Mouse (Mus musculus) midbrain, embryonic 12.5 days (tissue): ENCODE data around the gene Atl1. TPM values are rescaled to one million over a fixed set of nuclear protein-coding genes. Genes with fewer than 3 reads are reported as not detected.

Source experiments
- ATAC-seq: fragments of 200-750 bp; cut with Nextera tagmentation; 2 replicates; pipeline ENCODE4 v1.8.0; 2017; ENCODE audit warnings: low read depth, moderate TSS enrichment, moderate library complexity; ENCODE audit not compliant: low FRiP score
- H3K27ac ChIP-seq: fragments of 300-500 bp; sonication (generic); replicated peaks from 2 replicates; pipeline ENCODE4 v1.5.1; 2016; ENCODE audit warnings: mild to moderate bottlenecking
- H3K27me3 ChIP-seq: fragments of 300-500 bp; sonication (generic); 2 replicates; pipeline ENCODE4 v1.6.1; 2016; ENCODE audit warnings: mild to moderate bottlenecking
- H3K36me3 ChIP-seq: fragments of 300-500 bp; sonication (generic); 2 replicates; pipeline ENCODE4 v1.6.1; 2016
- H3K4me1 ChIP-seq: fragments of 300-500 bp; sonication (generic); 2 replicates; pipeline ENCODE4 v1.6.1; 2016
- H3K4me2 ChIP-seq: fragments of 300-500 bp; sonication (generic); replicated peaks from 2 replicates; pipeline ENCODE4 v1.6.1; 2016; ENCODE audit warnings: mild to moderate bottlenecking, moderate library complexity
- H3K4me3 ChIP-seq: fragments of 300-500 bp; sonication (generic); 2 replicates; pipeline ENCODE4 v1.5.1; 2016; ENCODE audit warnings: mild to moderate bottlenecking
- H3K9ac ChIP-seq: fragments of 300-500 bp; sonication (generic); replicated peaks from 2 replicates; pipeline ENCODE4 v1.6.1; 2016; ENCODE audit warnings: mild to moderate bottlenecking, moderate library complexity
- H3K9me3 ChIP-seq: fragments of 300-500 bp; sonication (generic); 2 replicates; pipeline ENCODE4 v1.6.1; 2016; ENCODE audit warnings: mild to moderate bottlenecking
- WGBS: fragments of 180-500 bp; shearing (Covaris S2); methylation state at CpG from one replicate; pipeline ENCODE4 v1.1.7; 2016; 5-methylcytosine and 5-hydroxymethylcytosine counted together
- polyA plus RNA-seq: library from polyadenylated mRNA; unstranded; fragments of >200 nt; fragmentation: Nextera tagmentation; extraction: Ambion mirVana; gene quantifications from 2 replicates; pipeline ENCODE4 v1.2.1, GENCODE M21; 2016

Atl1 gene
- polyA plus RNA-seq, 1 experiment from 2014 or later = 75.0 TPM

DNA sequence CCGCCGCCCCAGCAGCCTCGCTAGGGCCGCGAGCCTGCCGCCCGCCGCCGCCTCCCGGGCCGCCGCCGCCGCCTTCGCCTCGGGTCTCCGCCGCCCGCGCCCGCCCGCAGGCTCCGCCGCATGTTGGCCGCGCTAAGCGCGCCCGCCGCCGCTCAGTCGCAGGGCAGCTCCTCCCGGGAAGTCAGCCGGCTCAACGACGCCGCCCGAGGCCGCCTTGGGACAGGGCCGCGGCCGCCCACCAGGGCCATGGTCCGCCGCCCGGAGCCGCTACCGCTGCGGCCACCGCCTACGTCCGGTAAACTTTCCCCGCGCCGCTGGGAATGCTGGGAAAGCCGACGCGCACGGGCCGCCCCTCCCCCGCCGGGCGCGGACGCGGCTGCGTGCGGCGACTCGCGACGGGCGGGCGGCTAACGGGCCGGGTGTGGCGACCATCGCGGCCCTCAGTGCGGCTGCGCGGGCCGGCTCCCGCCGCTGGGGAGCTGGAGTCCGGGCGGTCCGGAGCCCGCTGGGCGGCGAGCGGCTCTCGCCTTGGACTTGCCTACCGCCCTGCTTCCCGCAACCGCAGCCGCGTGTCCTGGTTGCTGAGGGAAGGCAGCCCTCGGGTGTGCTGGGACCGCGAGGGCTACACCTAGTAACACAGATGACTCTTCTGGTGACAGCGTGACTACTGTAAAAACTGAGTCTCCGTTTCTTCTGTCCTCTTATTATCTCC lies 94.5 kb downstream of the Atl1 start, which contains the start of gene Sav1:
TSS of gene Sav1 (minus strand) at position 217 of the 712 bp plus-strand sequence.
- under 1% methylated on average over 88 of the region's 102 CpGs for WGBS
- peak; percentile 95 for ATAC-seq
- H3K27ac ChIP-seq = peak within 1 kb of the TSS; percentile 89
- H3K9ac ChIP-seq = peak within 1 kb of the TSS; percentile 95
- H3K27me3 ChIP-seq = no peaks in the 10 kb centered on the region
- H3K9me3 ChIP-seq = no peaks in the 10 kb centered on the region
- peaks cover 24% of the 10 kb centered on the region; the same call in 1 of the 2 replicates for H3K36me3 ChIP-seq
- peak within 1 kb of the TSS; percentile 77 for H3K4me2 ChIP-seq
- peaks cover 12% of the 10 kb centered on the region for H3K4me1 ChIP-seq
- peak within 1 kb of the TSS; percentile 88 for H3K4me3 ChIP-seq

DNA sequence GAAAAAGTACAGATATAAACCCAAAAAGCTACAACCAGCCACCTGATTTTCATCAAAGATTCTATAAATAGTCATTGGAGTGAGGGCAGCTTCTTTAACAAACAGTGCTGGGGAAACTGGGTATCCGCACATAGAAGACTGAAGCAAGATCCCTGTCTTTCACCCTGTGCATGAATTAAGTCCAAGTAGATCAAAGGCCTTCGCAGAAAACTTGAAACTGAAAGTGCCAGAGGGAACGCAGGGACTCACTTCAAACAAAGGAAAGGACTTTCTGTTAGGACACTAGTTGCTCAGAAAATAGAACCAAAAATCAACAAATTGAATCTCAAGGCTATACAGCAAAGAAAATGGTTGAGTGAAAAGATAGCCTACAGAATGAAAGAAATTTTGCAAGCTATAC lies 103.0 kb downstream of the Atl1 start:
- H3K4me1 ChIP-seq = no peaks in the 10 kb centered on the region
- H3K9ac ChIP-seq = no peak overlapping the region
- H3K27ac ChIP-seq = no peak overlapping the region
- H3K36me3 ChIP-seq = no peaks in the 10 kb centered on the region
- WGBS = 65% methylated on average over 3 of the region's 3 CpGs
- 0 out of 2 replicates have a peak, but pooled peaks cover 2% of the 10 kb centered on the region for H3K9me3 ChIP-seq
- H3K27me3 ChIP-seq = no peaks in the 10 kb centered on the region
- no peak for ATAC-seq
- H3K4me2 ChIP-seq = no peak overlapping the region
- no peak overlapping the region for H3K4me3 ChIP-seq

DNA sequence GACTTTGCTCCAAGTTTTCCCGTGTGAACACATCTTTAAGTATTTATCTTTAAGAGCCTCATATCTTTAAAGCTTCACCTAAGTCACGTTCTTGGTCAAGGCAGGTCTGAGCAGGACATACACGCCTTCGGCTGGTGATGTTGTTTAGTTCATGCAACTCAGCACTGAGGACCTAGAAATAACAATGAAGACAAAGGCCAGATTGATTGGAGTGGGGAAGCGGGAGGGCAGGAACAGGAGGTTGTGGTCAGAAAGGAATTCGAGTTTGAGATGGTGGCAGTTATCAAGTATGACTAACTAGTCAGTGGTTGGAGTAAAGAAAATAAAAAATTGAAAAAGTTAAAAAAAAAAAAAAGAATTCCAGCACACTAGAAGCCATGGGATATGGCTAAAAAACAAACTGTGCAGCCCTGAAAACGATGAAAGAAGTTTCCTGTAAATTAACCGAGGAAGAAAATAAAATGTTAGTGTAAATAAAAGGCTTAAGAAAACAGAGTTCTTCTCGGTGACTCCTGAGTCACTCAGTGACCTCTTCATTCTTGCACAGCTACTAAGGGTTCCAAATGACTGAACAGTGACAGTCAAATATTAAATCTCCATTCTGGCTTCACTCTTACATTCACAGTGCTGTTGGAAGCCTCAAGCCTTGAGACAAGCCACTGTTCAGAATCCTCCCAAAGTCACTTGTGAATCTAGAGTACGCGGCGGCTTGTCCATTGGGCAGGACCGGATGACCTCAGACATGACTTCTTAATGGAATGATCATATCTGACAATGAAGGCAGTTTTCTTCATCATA lies 106.0 kb downstream of the Atl1 start:
- ATAC-seq = no peak
- Histone ChIP-seq H3K36me3 (no peaks in the 10 kb centered on the region), H3K9me3 (0 out of 2 replicates have a peak, but pooled peaks cover 2% of the 10 kb centered on the region), H3K9ac (no peak overlapping the region), H3K27me3 (no peaks in the 10 kb centered on the region), H3K4me3 (no peak overlapping the region), H3K4me1 (no peaks in the 10 kb centered on the region), H3K27ac (no peak overlapping the region), H3K4me2 (no peak overlapping the region)
- WGBS = 87% methylated on average over 13 of the region's 13 CpGs

DNA sequence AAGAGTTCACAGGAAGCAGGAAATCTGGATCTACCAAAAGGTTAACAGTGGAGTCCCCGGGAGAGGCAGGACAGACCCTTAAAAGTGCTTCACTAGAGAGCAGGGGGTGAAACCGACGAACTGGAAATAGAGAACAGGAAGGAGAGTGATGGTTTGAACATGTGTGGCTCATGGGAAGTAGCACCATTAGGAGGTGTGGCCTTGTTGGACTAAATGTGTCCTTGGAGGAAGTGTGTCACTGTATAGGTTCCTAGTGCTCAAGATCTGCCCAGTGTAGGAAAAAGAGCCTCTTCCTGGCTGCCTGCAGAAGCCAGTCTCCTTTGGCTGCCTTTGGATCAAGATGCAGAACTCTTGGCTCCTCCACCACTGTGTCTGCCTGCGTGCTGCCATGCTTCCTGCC lies 112.7 kb downstream of the Atl1 start:
- no peaks in the 10 kb centered on the region for H3K9me3 ChIP-seq
- WGBS = 79% methylated on average over 4 of the region's 4 CpGs
- H3K4me3 ChIP-seq = no peak overlapping the region
- ATAC-seq = no peak
- H3K36me3 ChIP-seq = no peaks in the 10 kb centered on the region
- no peak overlapping the region for H3K4me2 ChIP-seq
- no peaks in the 10 kb centered on the region for H3K27me3 ChIP-seq
- no peak overlapping the region for H3K27ac ChIP-seq
- H3K4me1 ChIP-seq = no peaks in the 10 kb centered on the region
- H3K9ac ChIP-seq = no peak overlapping the region

DNA sequence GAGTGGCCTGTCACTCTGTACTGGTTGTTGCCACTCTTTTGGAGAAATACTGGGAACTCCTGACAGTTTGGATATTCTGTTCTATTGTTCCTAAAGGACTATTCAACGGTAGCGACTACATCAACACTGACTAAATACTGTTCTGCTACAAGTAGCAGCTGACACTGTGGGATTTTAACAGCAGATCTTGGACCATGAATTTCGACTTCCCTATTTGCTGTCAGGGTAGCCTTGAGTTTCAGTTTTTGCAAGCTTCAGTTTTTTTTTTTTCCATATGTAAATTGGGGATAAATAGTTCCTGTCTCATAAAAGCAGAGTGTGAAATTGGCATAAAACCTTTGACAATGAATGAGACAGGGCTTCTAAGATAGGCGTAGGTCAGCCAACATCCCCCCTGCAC lies 117.9 kb downstream of the Atl1 start:
- no peaks in the 10 kb centered on the region for H3K27me3 ChIP-seq
- no peak overlapping the region for H3K4me3 ChIP-seq
- H3K27ac ChIP-seq = no peak overlapping the region
- peaks cover 13% of the 10 kb centered on the region for H3K36me3 ChIP-seq
- no peak overlapping the region for H3K9ac ChIP-seq
- no peak for ATAC-seq
- no peak overlapping the region for H3K4me2 ChIP-seq
- H3K9me3 ChIP-seq = no peaks in the 10 kb centered on the region
- WGBS = 90% methylated on average over 4 of the region's 4 CpGs
- no peaks in the 10 kb centered on the region for H3K4me1 ChIP-seq

DNA sequence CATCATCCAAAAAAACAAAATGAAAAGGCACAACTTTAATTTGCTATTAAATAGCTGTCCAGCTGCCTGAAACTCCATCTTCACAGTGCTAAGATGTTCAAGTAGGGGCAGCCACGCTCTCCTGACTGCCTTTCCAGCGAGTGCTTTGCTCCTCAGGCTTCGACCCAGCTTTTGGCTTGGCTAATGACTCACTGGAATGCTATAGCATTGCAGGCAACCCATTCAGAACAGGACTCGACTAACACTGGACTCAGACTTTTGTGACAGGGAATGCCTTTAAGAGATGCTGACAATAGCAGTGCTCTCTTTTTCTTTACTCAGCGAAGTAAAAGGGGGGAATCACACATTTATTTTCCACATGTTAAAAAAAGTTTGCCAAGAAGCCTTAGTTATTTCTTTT lies 119.3 kb downstream of the Atl1 start:
- H3K27me3 ChIP-seq = no peaks in the 10 kb centered on the region
- H3K9me3 ChIP-seq = no peaks in the 10 kb centered on the region
- H3K4me1 ChIP-seq = no peaks in the 10 kb centered on the region
- H3K27ac ChIP-seq = no peak overlapping the region
- no peak overlapping the region for H3K4me2 ChIP-seq
- ATAC-seq = no peak
- no peak overlapping the region for H3K9ac ChIP-seq
- 40% methylated on average over 5 of the region's 5 CpGs for WGBS
- peaks cover 13% of the 10 kb centered on the region for H3K36me3 ChIP-seq
- H3K4me3 ChIP-seq = no peak overlapping the region

DNA sequence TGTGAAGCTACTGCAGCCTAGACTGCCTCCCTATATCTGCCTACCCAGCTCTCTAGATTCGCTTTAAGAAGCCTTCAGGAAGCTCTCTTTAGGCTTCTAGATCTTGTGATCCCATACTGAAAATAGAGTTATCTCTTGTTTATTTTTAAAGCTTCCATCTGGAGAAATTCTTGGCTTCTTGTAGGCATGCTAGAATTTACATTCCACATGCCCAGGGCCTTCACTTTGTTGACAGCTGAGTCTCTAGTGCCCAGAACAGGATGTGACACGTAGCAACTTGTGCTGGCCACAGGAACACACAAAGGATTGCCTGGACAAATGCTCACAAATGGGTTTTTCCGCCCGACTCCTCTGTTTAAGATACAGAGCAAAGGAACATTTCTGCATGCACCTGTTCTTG lies 123.5 kb downstream of the Atl1 start:
- H3K36me3 ChIP-seq = peaks cover 34% of the 10 kb centered on the region
- no peak for ATAC-seq
- no peak overlapping the region for H3K4me2 ChIP-seq
- no peak overlapping the region for H3K4me3 ChIP-seq
- 71% methylated on average over 4 of the region's 4 CpGs for WGBS
- H3K9ac ChIP-seq = no peak overlapping the region
- no peaks in the 10 kb centered on the region for H3K9me3 ChIP-seq
- H3K27me3 ChIP-seq = no peaks in the 10 kb centered on the region
- H3K4me1 ChIP-seq = no peaks in the 10 kb centered on the region
- no peak overlapping the region for H3K27ac ChIP-seq

Other genes starting within 250 kb of the Atl1 start
- 12.1 and 12.4 TPM in 2 replicates for gene Sos2, start 210.8 kb upstream of the Atl1 start, polyA plus RNA-seq
- gene L2hgdh, start 167.7 kb upstream of the Atl1 start, polyA plus RNA-seq = 12.4 and 13.5 TPM in 2 replicates
- gene Atp5s, start 167.7 kb upstream of the Atl1 start, polyA plus RNA-seq = 19.2 and 24.6 TPM in 2 replicates
- gene Cdkl1, start 101.3 kb upstream of the Atl1 start, polyA plus RNA-seq = 0.54 and 1.1 TPM in 2 replicates
- gene Map4k5, start 586 bp downstream of the Atl1 start, polyA plus RNA-seq = 33.4 and 37.2 TPM in 2 replicates
- 7.3 and 8.1 TPM in 2 replicates for gene Sav1, start 94.4 kb downstream of the Atl1 start, polyA plus RNA-seq
- 16.5 and 17.2 TPM in 2 replicates for gene Nin, start 221.1 kb downstream of the Atl1 start, polyA plus RNA-seq